Mouse (Mus musculus): Measurements from ENCODE around the gene Gm28048.

DNA sequence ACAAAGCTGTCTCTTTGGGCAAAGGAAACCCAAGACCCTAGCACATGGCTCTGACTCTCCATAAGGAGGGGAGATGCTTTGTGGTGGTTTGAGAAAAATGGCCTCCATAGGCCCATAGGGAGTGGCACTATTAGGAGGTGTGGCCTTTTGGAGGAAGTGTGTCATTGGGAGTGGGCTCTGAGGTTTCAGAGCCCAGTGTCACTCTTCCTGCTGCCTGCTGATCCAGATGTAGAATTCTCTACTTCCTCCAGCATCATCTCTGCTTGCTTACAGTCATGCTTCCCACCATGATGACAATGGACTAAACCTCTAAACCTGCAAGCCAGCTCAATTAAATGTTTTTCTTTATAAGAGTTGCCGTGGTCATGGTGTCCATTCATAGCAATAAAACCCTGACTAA lies 187.2 kb downstream of the Gm28048 start:
- no peak for TF ChIP-seq GATA1 (IDR thresholded peaks at IDR 0.05; ENCODE audit: borderline replicate concordance, low read length)
- no peak for TF ChIP-seq FLI1 (IDR thresholded peaks at IDR 0.05; ENCODE audit: low read length)
